Mouse (Mus musculus): ENCODE results near the gene Hyal2.

DNA sequence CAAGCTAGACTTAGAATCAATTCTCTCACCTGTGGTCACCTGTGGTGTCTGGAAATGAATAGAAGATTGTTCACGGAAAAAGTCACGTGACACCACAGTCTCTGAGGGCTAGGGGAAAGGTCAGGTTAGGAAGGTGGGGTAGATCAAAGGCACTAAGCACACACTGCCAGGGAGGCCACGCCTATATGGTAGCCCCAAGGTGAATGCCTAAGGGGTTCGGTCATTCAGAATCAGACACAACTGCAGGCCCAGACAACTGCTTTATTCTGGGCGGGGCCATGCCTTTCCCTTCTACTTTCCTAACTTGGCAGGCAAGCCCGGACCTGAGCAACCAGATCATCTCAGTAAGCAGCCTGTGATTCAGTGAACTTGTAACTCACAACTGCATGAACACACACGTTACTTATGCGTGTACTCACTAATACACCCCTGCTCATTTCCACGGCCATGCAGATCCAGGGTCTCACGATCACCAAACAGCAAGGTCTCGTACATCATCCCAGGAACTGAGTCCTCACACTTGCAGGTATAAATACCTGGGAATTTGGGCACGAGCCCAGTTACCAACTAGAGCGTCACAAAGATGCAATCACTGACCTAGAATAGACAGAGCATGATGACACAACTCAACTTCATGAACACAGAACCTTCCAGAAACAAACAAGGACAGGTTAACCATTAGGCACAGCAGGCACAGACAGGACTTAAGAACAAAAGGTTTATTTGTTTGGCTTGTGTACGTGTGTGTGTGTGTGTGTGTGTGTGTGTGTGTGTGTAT is 8.0 kb downstream of the Hyal2 start:
- TF ChIP-seq CTCF (IDR thresholded peaks at IDR 0.05; ENCODE audit: control insufficient read depth, insufficient read depth, low read length) (no peak), POLR2A (IDR thresholded peaks at IDR 0.05; ENCODE audit: borderline replicate concordance, control insufficient read depth, low read depth, low read length) (no peak)
